Mouse (Mus musculus): ENCODE measurements at regions not wholly inside any gene's neighbourhood (a gene's known extent, or its start where the extent isn't known, plus 50 kb on each side); places are given as distances from the start of the nearest gene placed in this dataset.

GRCm38 (mm10) chr6:51043970-51044369 lies 388.5 kb upstream of the Nfe2l3 start:
- no peak for DNase-seq

GRCm38 (mm10) chr6:51044873-51045272 lies 387.6 kb upstream of the Nfe2l3 start:
- DNase-seq: no peak
- TF ChIP-seq CTCF (IDR thresholded peaks at IDR 0.05): no peak
- no peak overlapping the region for H3K27ac ChIP-seq
- intact Hi-C loops (cut with DNase I): no loop called here
- H3K4me3 ChIP-seq: no peak overlapping the region

More at GRCm38 (mm10) chr6:51043970-51044369, 388.5 kb upstream of the Nfe2l3 start:
- Histone ChIP-seq H3K27ac (no peak overlapping the region), H3K4me3 (no peak overlapping the region)
- TF ChIP-seq CTCF (IDR thresholded peaks at IDR 0.05): no peak
- intact Hi-C loops (cut with DNase I): no loop called here

- Histone ChIP-seq H3K4me3 (no peak overlapping the region), H3K27ac (no peak overlapping the region)
- DNase-seq: no peak
- no peak for TF ChIP-seq CTCF (IDR thresholded peaks at IDR 0.05)
- intact Hi-C loops (cut with DNase I): no loop called here
These were observed 380.0 kb upstream of the Nfe2l3 start for GRCm38 (mm10) chr6:51052451-51052921.

- Histone ChIP-seq H3K27ac (no peak overlapping the region), H3K4me3 (no peak overlapping the region)
- no peak for TF ChIP-seq CTCF (IDR thresholded peaks at IDR 0.05)
- intact Hi-C loops (cut with DNase I): no loop called here
- no peak for DNase-seq
These were observed 375.2 kb upstream of the Nfe2l3 start for GRCm38 (mm10) chr6:51057229-51057628.

GRCm38 (mm10) chr6:51059923-51060847 lies 372.3 kb upstream of the Nfe2l3 start:
- TF ChIP-seq CTCF (IDR thresholded peaks at IDR 0.05): no peak
- Histone ChIP-seq H3K27ac (no peak overlapping the region), H3K4me3 (no peak overlapping the region)
- DNase-seq: no peak
- intact Hi-C loops (cut with DNase I): no loop called here

GRCm38 (mm10) chr6:51060848-51061535 lies 371.5 kb upstream of the Nfe2l3 start:
- intact Hi-C loops (cut with DNase I): no loop called here
- Histone ChIP-seq H3K27ac (no peak overlapping the region), H3K4me3 (no peak overlapping the region)
- no peak for DNase-seq
- TF ChIP-seq CTCF (IDR thresholded peaks at IDR 0.05): no peak

- Histone ChIP-seq H3K4me3 (no peak overlapping the region), H3K27ac (no peak overlapping the region)
- TF ChIP-seq CTCF (IDR thresholded peaks at IDR 0.05): no peak
- no peak for DNase-seq
- intact Hi-C loops (cut with DNase I): no loop called here
These were observed 367.3 kb upstream of the Nfe2l3 start for GRCm38 (mm10) chr6:51065156-51065555.

- TF ChIP-seq CTCF (IDR thresholded peaks at IDR 0.05): no peak
- H3K4me3 ChIP-seq: no peak overlapping the region
- intact Hi-C loops (cut with DNase I): no loop called here
These were observed 365.1 kb upstream of the Nfe2l3 start for GRCm38 (mm10) chr6:51067332-51067731.

GRCm38 (mm10) chr6:51069945-51070344 lies 362.5 kb upstream of the Nfe2l3 start:
- H3K27ac ChIP-seq: no peak overlapping the region
- intact Hi-C loops (cut with DNase I): no loop called here
- no peak for DNase-seq
- no peak for TF ChIP-seq CTCF (IDR thresholded peaks at IDR 0.05)
- H3K4me3 ChIP-seq: no peak overlapping the region

More at GRCm38 (mm10) chr6:51067332-51067731, 365.1 kb upstream of the Nfe2l3 start:
- no peak for DNase-seq
- H3K27ac ChIP-seq: no peak overlapping the region

GRCm38 (mm10) chr6:51071243-51071642 lies 361.2 kb upstream of the Nfe2l3 start:
- TF ChIP-seq CTCF (IDR thresholded peaks at IDR 0.05): no peak
- intact Hi-C loops (cut with DNase I): no loop called here
- no peak for DNase-seq
- no peak overlapping the region for H3K27ac ChIP-seq
- H3K4me3 ChIP-seq: no peak overlapping the region

- Histone ChIP-seq H3K4me3 (no peak overlapping the region), H3K27ac (no peak overlapping the region)
- TF ChIP-seq CTCF (IDR thresholded peaks at IDR 0.05): no peak
- no peak for DNase-seq
- intact Hi-C loops (cut with DNase I): no loop called here
These were observed 357.4 kb upstream of the Nfe2l3 start for GRCm38 (mm10) chr6:51075026-51075425.

GRCm38 (mm10) chr6:51076861-51077768 lies 355.4 kb upstream of the Nfe2l3 start:
- TF ChIP-seq CTCF (IDR thresholded peaks at IDR 0.05): no peak
- Histone ChIP-seq H3K27ac (no peak overlapping the region), H3K4me3 (no peak overlapping the region)
- intact Hi-C loops (cut with DNase I): no loop called here
- no peak for DNase-seq

Measured in gastrocnemius, adult 2 months (tissue).